Mouse (Mus musculus) ES-E14 (cell line): ENCODE data around the gene Zeb2.

ENCODE experiments used
- CHD2 ChIP-seq: IDR thresholded peaks from 2 replicates; pipeline ENCODE4 v1.6.1; 2014; ENCODE audit warnings: mild to moderate bottlenecking, low read depth, low read length, inconsistent platforms
- HCFC1 ChIP-seq: IDR thresholded peaks from 2 replicates; pipeline ENCODE4 v1.6.1; 2012; ENCODE audit warnings: low read length, inconsistent platforms, borderline replicate concordance; ENCODE audit not compliant: insufficient read depth
- MAFK ChIP-seq: IDR thresholded peaks from 2 replicates; pipeline ENCODE4 v1.6.1; 2014; ENCODE audit warnings: mild to moderate bottlenecking, low read depth, low read length, inconsistent platforms; ENCODE audit not compliant: insufficient read depth
- ZC3H11A ChIP-seq: IDR thresholded peaks from 2 replicates; pipeline ENCODE4 v1.6.1; 2012; ENCODE audit warnings: low read depth, mild to moderate bottlenecking, inconsistent platforms, low read length, borderline replicate concordance
- ZNF384 ChIP-seq: IDR thresholded peaks from 2 replicates; pipeline ENCODE4 v1.6.1; 2012; ENCODE audit warnings: low read depth, low read length, inconsistent platforms

DNA sequence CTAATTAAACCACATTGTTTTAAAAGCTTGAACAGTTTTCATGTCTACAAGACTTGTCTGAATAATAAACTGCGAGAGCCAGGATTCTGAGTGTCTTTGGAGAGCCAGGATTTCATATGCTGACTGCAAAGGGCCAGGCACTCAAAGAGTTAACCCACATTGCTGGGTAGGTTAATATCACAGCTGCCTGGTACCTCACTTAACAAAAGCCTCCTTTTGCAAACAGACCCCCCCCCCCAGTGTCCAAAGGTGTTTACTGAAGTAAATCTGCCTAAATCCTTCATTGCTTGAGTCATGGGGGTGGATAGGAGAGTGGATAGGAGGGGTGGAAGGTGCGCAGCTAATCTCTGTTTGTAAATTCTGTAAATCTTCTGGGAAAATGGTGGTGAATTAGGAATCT, 15.6 kb downstream of the Zeb2 start:
- TF ChIP-seq HCFC1 = no peak
- no peak for TF ChIP-seq ZNF384
- no peak for TF ChIP-seq ZC3H11A
- no peak for TF ChIP-seq CHD2
- TF ChIP-seq MAFK = no peak
